Mouse (Mus musculus): ENCODE data around the gene Farp1.

The Farp1 gene

GRCm38 (mm10) chr14:121144496-121144895 lies 109.5 kb downstream of the Farp1 start:
- no peak for DNase-seq (ENCODE audit: low read depth in 2 of 2, low spot score in 2 of 2)

GRCm38 (mm10) chr14:121145291-121145690 lies 110.3 kb downstream of the Farp1 start:
- DNase-seq (ENCODE audit: low read depth in 2 of 2, low spot score in 2 of 2) = no peak

DNA sequence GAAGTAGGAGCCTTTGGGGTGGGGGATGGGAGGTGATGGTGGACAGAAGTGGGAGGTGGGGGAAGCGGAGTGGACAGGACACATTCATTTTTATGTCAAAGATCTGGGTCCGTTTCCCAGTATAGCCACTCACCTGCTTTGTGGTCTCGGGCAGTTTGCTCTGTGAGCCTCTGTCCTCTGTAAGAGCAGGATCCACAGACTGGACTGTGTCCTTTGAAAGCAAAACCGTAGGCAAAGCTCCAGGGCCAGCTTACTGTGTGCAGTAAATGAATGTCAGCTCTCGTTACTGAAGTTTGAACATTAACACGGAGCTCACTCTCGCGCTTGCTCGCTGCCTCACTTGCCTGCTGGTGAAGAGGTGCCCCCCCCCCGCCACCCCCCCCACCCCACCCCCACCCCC lies 110.7 kb downstream of the Farp1 start:
- DNase-seq (ENCODE audit: low read depth in 2 of 2, low spot score in 2 of 2) = no peak

DNA sequence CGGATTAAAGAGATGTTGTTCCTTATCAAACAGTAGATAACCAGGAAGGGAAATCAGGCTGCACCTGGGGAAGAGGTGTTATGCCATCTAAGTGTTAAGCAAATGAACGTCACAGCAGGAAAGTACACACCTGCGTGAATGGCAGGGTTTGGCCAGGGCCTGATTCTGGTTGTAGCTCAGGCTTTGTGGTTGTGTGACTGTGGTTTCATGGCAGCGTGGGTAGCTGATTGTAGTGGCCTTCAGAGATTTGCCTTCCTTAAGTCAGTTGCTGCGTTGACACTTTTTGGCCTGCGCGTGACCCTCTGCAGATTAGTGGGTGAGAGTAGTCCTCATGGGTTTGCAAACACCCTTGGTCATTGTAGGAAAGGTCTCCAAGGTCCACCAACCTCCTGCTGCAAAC lies 111.2 kb downstream of the Farp1 start:
- no peak for DNase-seq (ENCODE audit: low read depth in 2 of 2, low spot score in 2 of 2)

- no peak for DNase-seq (ENCODE audit: low read depth in 2 of 2, low spot score in 2 of 2)
These were observed 112.0 kb downstream of the Farp1 start for GRCm38 (mm10) chr14:121147026-121147425.

DNA sequence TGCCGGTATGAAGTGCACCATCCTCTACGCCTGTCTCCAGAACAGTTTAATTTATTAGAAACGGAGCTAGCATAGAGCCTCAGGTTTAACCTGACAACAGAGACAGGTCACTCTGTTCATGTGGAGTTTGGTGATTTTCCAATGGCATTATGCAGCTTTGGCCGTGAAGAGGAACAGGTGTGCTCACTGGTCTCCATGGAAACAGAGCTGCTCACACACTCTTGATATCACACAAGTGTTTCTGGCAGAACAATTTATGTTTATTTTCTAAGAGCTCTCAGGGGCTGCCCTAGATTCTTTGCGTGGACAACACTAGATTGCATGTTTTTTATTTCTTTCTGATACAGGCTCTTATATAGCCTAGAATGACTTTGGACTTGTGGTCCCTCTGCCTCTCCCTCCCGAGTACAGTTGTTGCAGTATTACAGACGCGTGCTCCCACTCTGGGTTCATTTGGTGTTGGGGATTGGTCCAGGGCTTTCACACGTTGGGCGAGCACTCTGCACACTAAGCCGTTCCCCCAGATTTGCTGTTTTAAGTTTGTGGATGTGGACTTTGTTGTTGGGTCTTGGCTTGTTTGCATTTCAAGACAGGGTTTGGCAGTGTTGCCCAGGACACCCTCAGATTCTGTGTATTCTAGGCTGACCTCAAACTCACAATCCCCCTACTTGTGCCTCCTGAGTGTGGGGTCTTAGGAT lies 113.2 kb downstream of the Farp1 start:
- no peak for DNase-seq (ENCODE audit: low read depth in 2 of 2, low spot score in 2 of 2)

GRCm38 (mm10) chr14:121149984-121150383 lies 115.0 kb downstream of the Farp1 start:
- DNase-seq (ENCODE audit: low read depth in 2 of 2, low spot score in 2 of 2) = no peak

- no peak for DNase-seq (ENCODE audit: low read depth in 2 of 2, low spot score in 2 of 2)
These were observed 116.8 kb downstream of the Farp1 start for GRCm38 (mm10) chr14:121151837-121152236.

GRCm38 (mm10) chr14:121152771-121153170 lies 117.8 kb downstream of the Farp1 start:
- no peak for DNase-seq (ENCODE audit: low read depth in 2 of 2, low spot score in 2 of 2)

- no peak for DNase-seq (ENCODE audit: low read depth in 2 of 2, low spot score in 2 of 2)
These were observed 118.3 kb downstream of the Farp1 start for GRCm38 (mm10) chr14:121153260-121153659.

DNA sequence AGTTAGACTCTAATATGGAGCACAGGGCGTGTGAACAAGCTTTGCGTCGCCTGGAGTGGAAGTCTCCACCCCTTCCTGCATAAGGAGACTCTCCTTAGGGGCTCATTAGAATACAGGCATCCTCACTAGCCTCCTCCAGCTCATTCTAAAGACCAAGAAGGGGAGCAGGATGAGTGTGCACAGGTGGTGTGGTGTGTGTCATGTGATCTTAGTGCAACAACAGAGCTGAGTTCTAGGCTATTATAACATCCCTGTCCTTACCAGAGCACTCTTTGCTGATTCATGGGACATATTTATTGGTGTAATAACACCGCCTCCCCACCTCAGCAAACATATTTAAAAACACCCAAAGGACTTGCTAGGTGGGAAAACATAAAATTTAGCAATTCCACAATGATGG lies 120.2 kb downstream of the Farp1 start:
- no peak for DNase-seq (ENCODE audit: low read depth in 2 of 2, low spot score in 2 of 2)

DNA sequence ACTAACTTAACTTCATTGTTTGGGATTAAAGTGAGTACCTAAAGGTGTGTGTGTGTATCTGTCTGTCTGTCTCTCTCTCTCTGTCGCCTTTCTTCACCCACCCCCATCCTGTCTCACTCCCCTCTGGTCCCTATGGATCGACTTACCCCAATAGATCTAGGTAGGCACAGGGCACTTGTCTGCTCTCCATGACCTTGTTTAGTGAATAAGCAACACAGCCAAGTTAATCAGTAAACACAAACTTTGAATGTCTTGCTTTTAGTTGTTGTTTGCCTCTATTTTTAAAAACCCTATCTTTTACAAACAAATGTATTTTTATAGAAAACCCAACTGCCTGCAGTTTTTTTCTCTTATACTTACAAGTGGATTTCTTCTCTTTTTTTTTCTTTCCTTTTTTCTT lies 123.6 kb downstream of the Farp1 start:
- no peak for DNase-seq (ENCODE audit: low read depth in 2 of 2, low spot score in 2 of 2)

DNA sequence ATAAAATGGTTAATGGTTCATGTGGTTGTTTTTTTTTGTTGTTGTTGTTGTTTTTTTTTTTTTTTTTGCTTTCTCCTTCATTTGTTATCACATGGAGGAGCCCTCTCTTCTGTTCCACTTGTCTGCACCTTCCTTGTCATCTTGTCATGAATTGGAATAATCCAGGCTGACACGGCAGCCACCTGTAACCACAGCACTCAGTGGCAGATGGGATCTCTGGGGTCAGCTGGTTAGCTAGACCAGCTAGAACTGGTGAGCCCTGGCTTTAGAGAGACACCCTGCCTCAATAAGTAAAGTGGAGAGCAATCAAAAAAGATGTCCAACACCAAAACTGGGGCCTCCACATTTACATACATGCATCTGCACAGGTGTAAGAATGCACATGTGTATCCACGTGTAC lies 127.8 kb downstream of the Farp1 start:
- no peak for DNase-seq (ENCODE audit: low read depth in 2 of 2, low spot score in 2 of 2)

DNA sequence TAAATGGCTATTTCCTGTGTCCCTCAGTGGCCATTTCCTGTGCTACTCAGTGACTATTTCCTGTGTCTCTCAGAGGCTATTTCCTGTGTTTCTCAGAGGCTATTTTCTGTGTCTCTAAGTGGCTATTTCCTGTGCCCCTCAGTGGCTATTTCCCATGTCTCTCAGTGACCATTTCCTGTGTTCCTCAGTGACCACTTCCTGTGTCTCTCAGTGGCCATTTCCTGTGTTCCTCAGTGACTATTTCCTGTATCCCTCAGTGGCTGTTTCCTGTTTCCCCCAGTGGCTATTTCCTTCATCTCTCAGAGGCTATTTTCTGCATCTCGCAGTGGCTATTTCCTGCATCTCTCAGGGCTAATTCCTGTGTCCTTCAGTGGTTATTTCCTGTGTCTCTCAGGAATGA lies 129.9 kb downstream of the Farp1 start:
- DNase-seq (ENCODE audit: low read depth in 2 of 2, low spot score in 2 of 2) = no peak

GRCm38 (mm10) chr14:121165408-121166037 lies 130.5 kb downstream of the Farp1 start:
- DNase-seq (ENCODE audit: low read depth in 2 of 2, low spot score in 2 of 2) = no peak

DNA sequence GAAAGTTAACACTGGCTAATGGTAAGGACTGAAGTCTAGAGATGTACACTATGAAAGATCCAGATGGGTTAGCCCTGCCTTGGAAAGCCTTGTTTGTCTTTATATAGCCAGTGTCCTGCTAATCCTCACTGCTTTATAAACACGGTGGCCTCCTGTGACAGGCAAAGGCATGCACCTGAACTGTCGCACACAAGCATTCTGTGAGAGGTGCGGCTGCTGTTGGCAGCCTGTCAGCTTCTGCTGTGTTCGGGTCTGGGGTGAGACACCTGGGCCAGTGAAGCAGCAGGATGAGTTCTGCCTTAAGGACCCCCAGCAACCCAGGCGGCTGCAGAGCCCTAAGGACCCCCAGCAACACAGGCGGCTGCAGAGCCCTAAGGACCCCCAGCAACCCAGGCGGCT lies 131.0 kb downstream of the Farp1 start:
- DNase-seq (ENCODE audit: low read depth in 2 of 2, low spot score in 2 of 2) = no peak

- DNase-seq (ENCODE audit: low read depth in 2 of 2, low spot score in 2 of 2) = no peak
These were observed 133.7 kb downstream of the Farp1 start for GRCm38 (mm10) chr14:121168716-121169115.

DNA sequence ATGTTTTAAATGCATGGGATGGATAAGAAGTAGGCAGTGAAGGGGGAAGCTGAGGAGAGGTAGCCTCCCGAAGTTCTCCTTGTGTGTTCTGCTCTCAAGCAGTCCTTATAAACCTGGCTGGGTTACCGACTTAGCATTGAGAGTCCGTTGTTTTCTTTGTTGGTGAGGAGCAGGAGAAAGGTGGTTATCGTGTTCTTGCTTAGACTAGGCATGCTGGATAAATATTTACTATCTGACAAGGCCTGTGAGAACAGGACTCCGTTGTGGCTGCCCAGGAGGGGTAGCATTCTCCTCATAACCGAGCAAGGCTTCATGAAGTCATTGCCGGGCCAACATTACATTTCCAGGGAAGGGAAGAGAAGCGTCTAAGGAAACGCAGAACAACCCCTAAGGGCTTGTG lies 135.3 kb downstream of the Farp1 start:
- no peak for DNase-seq (ENCODE audit: low read depth in 2 of 2, low spot score in 2 of 2)

- DNase-seq (ENCODE audit: low read depth in 2 of 2, low spot score in 2 of 2) = no peak
These were observed 137.4 kb downstream of the Farp1 start for GRCm38 (mm10) chr14:121172065-121173036.

DNA sequence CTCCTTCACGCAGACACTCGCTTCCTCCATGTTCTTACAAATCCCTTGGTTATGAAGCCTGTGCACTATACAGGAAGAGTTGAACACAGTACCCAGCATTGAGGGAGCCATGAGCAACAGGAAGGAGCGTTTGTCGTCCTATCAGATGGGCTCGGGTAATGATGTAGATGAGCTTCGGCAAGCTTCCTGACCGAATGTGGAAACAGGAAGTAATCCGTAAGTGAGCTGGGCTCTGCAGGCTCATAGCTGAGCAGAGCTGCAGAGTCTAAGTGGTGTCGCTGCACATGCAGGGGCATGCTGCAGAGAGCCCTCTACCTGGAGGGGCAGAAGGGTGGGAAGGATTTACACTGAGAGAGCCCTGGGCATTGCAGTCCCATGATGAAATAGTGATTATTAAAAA lies 140.4 kb downstream of the Farp1 start:
- no peak for DNase-seq (ENCODE audit: low read depth in 2 of 2, low spot score in 2 of 2)

DNA sequence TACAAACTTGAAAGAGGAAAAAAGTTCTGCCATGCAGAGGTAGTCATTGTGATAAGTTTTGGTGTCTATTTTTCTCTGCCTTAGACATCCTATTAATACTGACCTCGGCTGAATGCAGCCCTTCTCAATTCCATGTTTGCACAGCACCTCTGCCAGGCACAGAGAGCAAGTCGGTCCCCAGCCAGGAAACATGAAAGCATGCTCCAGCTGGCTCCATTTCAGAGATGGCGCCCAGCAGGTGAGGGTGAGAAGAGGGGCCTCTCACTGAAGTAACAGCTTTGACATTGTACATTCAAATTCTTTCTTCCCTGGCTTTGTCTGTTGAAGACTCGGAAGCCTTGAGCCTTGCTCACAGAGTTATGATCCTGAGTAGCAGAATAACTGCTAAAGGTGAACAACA lies 140.9 kb downstream of the Farp1 start:
- no peak for DNase-seq (ENCODE audit: low read depth in 2 of 2, low spot score in 2 of 2)

DNA sequence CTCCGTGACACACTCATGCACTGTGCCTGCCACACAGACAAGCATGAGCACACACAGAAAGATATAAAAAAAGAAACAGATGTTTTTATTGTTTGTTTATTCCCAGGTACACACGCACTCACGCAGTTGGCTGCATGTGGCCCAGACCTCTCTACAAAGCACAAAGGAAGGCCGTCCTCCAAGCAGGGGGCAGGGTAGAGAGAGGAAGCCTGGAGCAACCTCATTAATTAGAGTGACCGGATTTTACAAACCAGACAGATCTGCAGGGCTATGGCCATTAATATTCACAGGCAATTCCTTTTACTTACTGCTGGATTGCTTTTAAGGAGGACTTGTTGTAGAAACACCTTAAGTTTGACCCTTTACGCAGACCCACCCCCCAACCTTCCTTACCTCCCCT lies 142.9 kb downstream of the Farp1 start:
- DNase-seq (ENCODE audit: low read depth in 2 of 2, low spot score in 2 of 2) = no peak
